Mouse (Mus musculus): Measurements from ENCODE around the gene Mcm8. TPM values are rescaled to one million over a fixed set of nuclear protein-coding genes. Genes with fewer than 3 reads are reported as not detected.
A peak's percentile ranks its signal among the peaks of the same experiment; 100 is the strongest.

Gene Mcm8
- 13.4 and 14.2 TPM in 2 replicates for total RNA-seq (2012; rRNA removed)

GRCm38 (mm10) chr2:132815608-132816314 is at the start of gene Mcm8, which contains the start of gene Trmt6:
Mcm8 (plus strand) TSS chr2:132816141.
Trmt6 (minus strand) TSS chr2:132816055.
- H3K36me3 ChIP-seq (ENCODE audit: control insufficient read depth, insufficient read depth, low read length, poor library complexity, severe bottlenecking), result peaks cover 21% of the 10 kb centered on the region
- H3K9ac ChIP-seq (ENCODE audit: insufficient read depth, low read depth, low read length, poor library complexity, severe bottlenecking), result peak within 1 kb of the TSS; percentile 90
- H3K4me1 ChIP-seq (ENCODE audit: control insufficient read depth in 2 of 2, insufficient read depth in 2 of 2, low read length in 2 of 2, poor library complexity in 1 of 2), result peaks cover 0 to 3% of the 10 kb centered on the region in 2 experiments; a peak in 1 of 4 replicates
- H3K9me3 ChIP-seq (ENCODE audit: control insufficient read depth, insufficient read depth, low read depth, low read length), result no peaks in the 10 kb centered on the region
- peak within 1 kb of the TSS; percentile 89 to 91 for H3K4me3 ChIP-seq (ENCODE audit: insufficient read depth in 1 of 2, low read depth in 1 of 2, low read length in 2 of 2, poor library complexity in 1 of 2, severe bottlenecking in 1 of 2)
- in situ Hi-C loops (cut with MboI; ENCODE audit: low sequenced_read_pairs in 2 of 2, unreplicated experiment in 2 of 2), result no loop called here
- H3K27ac ChIP-seq (ENCODE audit: insufficient read depth, low read depth, low read length, poor library complexity, severe bottlenecking), result peak within 1 kb of the TSS; percentile 53
- DNase-seq (ENCODE audit: low read depth, low spot score), result peak; percentile 97
- TF ChIP-seq ZNF384 (IDR thresholded peaks at IDR 0.05; ENCODE audit: low read depth, low read length) (no peak), HCFC1 (IDR thresholded peaks at IDR 0.05; ENCODE audit: borderline replicate concordance, insufficient read depth, low read length) (peak; percentile 72), MAFK (IDR thresholded peaks at IDR 0.05; ENCODE audit: insufficient read depth, low read depth, low read length) (no peak), ZC3H11A (IDR thresholded peaks at IDR 0.05; ENCODE audit: borderline replicate concordance, low read depth, low read length) (no peak), CHD2 (IDR thresholded peaks at IDR 0.05; ENCODE audit: low read depth, low read length) (peak; percentile 73)

- no peaks in the 10 kb centered on the region for H3K9me3 ChIP-seq (ENCODE audit: control insufficient read depth, insufficient read depth, low read depth, low read length)
- TF ChIP-seq ZC3H11A (IDR thresholded peaks at IDR 0.05; ENCODE audit: borderline replicate concordance, low read depth, low read length) (no peak), MAFK (IDR thresholded peaks at IDR 0.05; ENCODE audit: insufficient read depth, low read depth, low read length) (no peak), HCFC1 (IDR thresholded peaks at IDR 0.05; ENCODE audit: borderline replicate concordance, insufficient read depth, low read length) (no peak), ZNF384 (IDR thresholded peaks at IDR 0.05; ENCODE audit: low read depth, low read length) (no peak), CHD2 (IDR thresholded peaks at IDR 0.05; ENCODE audit: low read depth, low read length) (no peak)
- no peak for DNase-seq (ENCODE audit: low read depth, low spot score)
- H3K9ac ChIP-seq (ENCODE audit: insufficient read depth, low read depth, low read length, poor library complexity, severe bottlenecking), result no peak overlapping the region
- H3K4me1 ChIP-seq (ENCODE audit: control insufficient read depth in 2 of 2, insufficient read depth in 2 of 2, low read length in 2 of 2, poor library complexity in 1 of 2), result no peaks in the 10 kb centered on the region
- no peaks in the 10 kb centered on the region for H3K36me3 ChIP-seq (ENCODE audit: control insufficient read depth, insufficient read depth, low read length, poor library complexity, severe bottlenecking)
- no peak overlapping the region for H3K4me3 ChIP-seq (ENCODE audit: insufficient read depth in 1 of 2, low read depth in 1 of 2, low read length in 2 of 2, poor library complexity in 1 of 2, severe bottlenecking in 1 of 2)
- in situ Hi-C loops (cut with MboI; ENCODE audit: low sequenced_read_pairs in 2 of 2, unreplicated experiment in 2 of 2), result no loop called here
- no peak overlapping the region for H3K27ac ChIP-seq (ENCODE audit: insufficient read depth, low read depth, low read length, poor library complexity, severe bottlenecking)
These were observed 45.1 kb upstream of the Mcm8 start for GRCm38 (mm10) chr2:132770822-132771221.

- H3K4me3 ChIP-seq (ENCODE audit: insufficient read depth in 1 of 2, low read depth in 1 of 2, low read length in 2 of 2, poor library complexity in 1 of 2, severe bottlenecking in 1 of 2), result peak within 1 kb of the TSS; percentile 71 to 75
- in situ Hi-C loops (cut with MboI; ENCODE audit: low sequenced_read_pairs in 2 of 2, unreplicated experiment in 2 of 2), result no loop called here
- no peaks in the 10 kb centered on the region for H3K4me1 ChIP-seq (ENCODE audit: control insufficient read depth in 2 of 2, insufficient read depth in 2 of 2, low read length in 2 of 2, poor library complexity in 1 of 2)
- H3K27ac ChIP-seq (ENCODE audit: insufficient read depth, low read depth, low read length, poor library complexity, severe bottlenecking), result no peak within 1 kb of the TSS
- TF ChIP-seq MAFK (IDR thresholded peaks at IDR 0.05; ENCODE audit: insufficient read depth, low read depth, low read length), result no peak
- TF ChIP-seq CHD2 (IDR thresholded peaks at IDR 0.05; ENCODE audit: low read depth, low read length), result no peak
- no peak for TF ChIP-seq ZNF384 (IDR thresholded peaks at IDR 0.05; ENCODE audit: low read depth, low read length)
- TF ChIP-seq ZC3H11A (IDR thresholded peaks at IDR 0.05; ENCODE audit: borderline replicate concordance, low read depth, low read length), result no peak
- no peak for TF ChIP-seq HCFC1 (IDR thresholded peaks at IDR 0.05; ENCODE audit: borderline replicate concordance, insufficient read depth, low read length)
- peak within 1 kb of the TSS; percentile 36; the same call in 1 of the 2 replicates for H3K9ac ChIP-seq (ENCODE audit: insufficient read depth, low read depth, low read length, poor library complexity, severe bottlenecking)
- H3K9me3 ChIP-seq (ENCODE audit: control insufficient read depth, insufficient read depth, low read depth, low read length), result no peaks in the 10 kb centered on the region
- no peak for DNase-seq (ENCODE audit: low read depth, low spot score)
- no peaks in the 10 kb centered on the region for H3K36me3 ChIP-seq (ENCODE audit: control insufficient read depth, insufficient read depth, low read length, poor library complexity, severe bottlenecking)
These were observed 35.0 kb upstream of the Mcm8 start, which contains the start of gene Chgb for GRCm38 (mm10) chr2:132780978-132781377. Chgb (plus strand) TSS chr2:132781278.

- in situ Hi-C loops (cut with MboI; ENCODE audit: low sequenced_read_pairs in 2 of 2, unreplicated experiment in 2 of 2), result no loop called here
- DNase-seq (ENCODE audit: low read depth, low spot score), result peak; percentile 91
- H3K9ac ChIP-seq (ENCODE audit: insufficient read depth, low read depth, low read length, poor library complexity, severe bottlenecking), result peak overlapping the region; percentile 36; the same call in 1 of the 2 replicates
- TF ChIP-seq HCFC1 (IDR thresholded peaks at IDR 0.05; ENCODE audit: borderline replicate concordance, insufficient read depth, low read length) (peak; percentile 54; the same call in 1 of the 2 replicates), MAFK (IDR thresholded peaks at IDR 0.05; ENCODE audit: insufficient read depth, low read depth, low read length) (no peak), CHD2 (IDR thresholded peaks at IDR 0.05; ENCODE audit: low read depth, low read length) (no peak), ZNF384 (IDR thresholded peaks at IDR 0.05; ENCODE audit: low read depth, low read length) (no peak), ZC3H11A (IDR thresholded peaks at IDR 0.05; ENCODE audit: borderline replicate concordance, low read depth, low read length) (no peak)
- H3K36me3 ChIP-seq (ENCODE audit: control insufficient read depth, insufficient read depth, low read length, poor library complexity, severe bottlenecking), result no peaks in the 10 kb centered on the region
- H3K4me1 ChIP-seq (ENCODE audit: control insufficient read depth in 2 of 2, insufficient read depth in 2 of 2, low read length in 2 of 2, poor library complexity in 1 of 2), result no peaks in the 10 kb centered on the region
- no peak overlapping the region for H3K27ac ChIP-seq (ENCODE audit: insufficient read depth, low read depth, low read length, poor library complexity, severe bottlenecking)
- peak overlapping the region; percentile 71 to 75 for H3K4me3 ChIP-seq (ENCODE audit: insufficient read depth in 1 of 2, low read depth in 1 of 2, low read length in 2 of 2, poor library complexity in 1 of 2, severe bottlenecking in 1 of 2)
- H3K9me3 ChIP-seq (ENCODE audit: control insufficient read depth, insufficient read depth, low read depth, low read length), result no peaks in the 10 kb centered on the region
These were observed 34.4 kb upstream of the Mcm8 start for GRCm38 (mm10) chr2:132781439-132782068.
